Mouse (Mus musculus) liver, embryonic 14.5 days (tissue): ENCODE measurements at regions not wholly inside any gene's neighbourhood (a gene's known extent, or its start where the extent isn't known, plus 50 kb on each side); places are given as distances from the start of the nearest gene placed in this dataset.

Experiments
- ATAC-seq: fragments of 200-750 bp; cut with Nextera tagmentation; 2 replicates; pipeline ENCODE4 v1.8.0; 2017; ENCODE audit warnings: moderate number of reproducible peaks, mild to moderate bottlenecking, moderate library complexity; ENCODE audit not compliant: insufficient read depth
- DNase-seq, 3 experiments: peaks; one replicate each; pipeline ENCODE4 v3.0.0-alpha.2; 2012 to 2013; ENCODE audit warnings: low read depth in 3 of 3, low spot score in 3 of 3
- H3K27ac ChIP-seq: fragments of 300-500 bp; sonication (generic); 2 replicates; pipeline ENCODE4 v1.5.1; 2014; ENCODE audit warnings: moderate library complexity, mild to moderate bottlenecking, control low read depth, inconsistent platforms
- H3K27me3 ChIP-seq: fragments of 300-500 bp; sonication (generic); 2 replicates; pipeline ENCODE4 v1.6.1; 2014; ENCODE audit warnings: mild to moderate bottlenecking, low read length, moderate library complexity; ENCODE audit not compliant: control insufficient read depth, insufficient read depth
- H3K36me3 ChIP-seq: fragments of 300-500 bp; sonication (generic); replicated peaks from 2 replicates; pipeline ENCODE4 v1.6.1; 2014; ENCODE audit warnings: low read depth; ENCODE audit not compliant: control insufficient read depth, insufficient read depth
- H3K4me1 ChIP-seq, 2 experiments: fragments of 200-500 bp in 1 of 2; fragments of 300-500 bp in 1 of 2; sonication (generic) in 1 of 2; replicated peaks; 2 replicates each; pipeline ENCODE4 v1.6.1; 2012 to 2014; ENCODE audit warnings: antibody characterized with exemption in 1 of 2, inconsistent platforms in 1 of 2, low read length in 1 of 2; ENCODE audit not compliant: control insufficient read depth in 2 of 2, insufficient read depth in 2 of 2
- H3K4me2 ChIP-seq: fragments of 300-500 bp; sonication (generic); 2 replicates; pipeline ENCODE4 v1.6.1; 2014; ENCODE audit warnings: low read depth, mild to moderate bottlenecking, control low read depth, moderate library complexity
- H3K4me3 ChIP-seq, 2 experiments: fragments of 200-500 bp in 1 of 2; fragments of 300-500 bp in 1 of 2; sonication (generic) in 1 of 2; 2 replicates each; pipeline ENCODE4 v1.5.1; 2012 to 2014; ENCODE audit warnings: low read depth in 2 of 2, low read length in 2 of 2, mild to moderate bottlenecking in 2 of 2, control low read depth in 1 of 2, inconsistent platforms in 1 of 2, moderate library complexity in 1 of 2; ENCODE audit not compliant: insufficient read depth in 1 of 2
- H3K9ac ChIP-seq: fragments of 300-500 bp; sonication (generic); replicated peaks from 2 replicates; pipeline ENCODE4 v1.6.1; 2014; ENCODE audit warnings: mild to moderate bottlenecking, control low read depth, moderate library complexity
- H3K9me3 ChIP-seq: fragments of 300-500 bp; sonication (generic); 2 replicates; pipeline ENCODE4 v1.6.1; 2016; ENCODE audit warnings: low read length, mixed read lengths; ENCODE audit not compliant: control insufficient read depth
- CTCF ChIP-seq: IDR thresholded peaks from 2 replicates; pipeline ENCODE4 v1.5.1; 2016; ENCODE audit warnings: antibody characterized with exemption, low read depth, control low read depth
- EP300 ChIP-seq: IDR thresholded peaks from 2 replicates; pipeline ENCODE4 v1.6.1; 2016; ENCODE audit warnings: antibody characterized with exemption, low read depth
- WGBS: fragments of 180-500 bp; shearing (Covaris S2); extraction: QIAGEN DNeasy Blood & Tissue Kit; methylation state at CpG from one replicate; pipeline ENCODE4 v1.1.7; 2014; ENCODE audit not compliant: insufficient replicate concordance; 5-methylcytosine and 5-hydroxymethylcytosine counted together

- ATAC-seq, result no peak
- peaks cover 8% of the 10 kb centered on the region for H3K36me3 ChIP-seq
- H3K27ac ChIP-seq, result no peak overlapping the region
- no peaks in the 10 kb centered on the region for H3K27me3 ChIP-seq
- H3K4me3 ChIP-seq, result no peak overlapping the region
- WGBS, result 37% methylated on average over 3 of the region's 3 CpGs
- H3K9ac ChIP-seq, result no peak overlapping the region
- DNase-seq, result no peak
- TF ChIP-seq CTCF (no peak), EP300 (no peak)
- H3K4me1 ChIP-seq, result peaks cover 10% of the 10 kb centered on the region in 2 experiments
- H3K9me3 ChIP-seq, result no peaks in the 10 kb centered on the region
- H3K4me2 ChIP-seq, result no peak overlapping the region
Observed at GRCm38 (mm10) chr14:61665815-61666214, 58.6 kb downstream of the Kcnrg start.

DNA sequence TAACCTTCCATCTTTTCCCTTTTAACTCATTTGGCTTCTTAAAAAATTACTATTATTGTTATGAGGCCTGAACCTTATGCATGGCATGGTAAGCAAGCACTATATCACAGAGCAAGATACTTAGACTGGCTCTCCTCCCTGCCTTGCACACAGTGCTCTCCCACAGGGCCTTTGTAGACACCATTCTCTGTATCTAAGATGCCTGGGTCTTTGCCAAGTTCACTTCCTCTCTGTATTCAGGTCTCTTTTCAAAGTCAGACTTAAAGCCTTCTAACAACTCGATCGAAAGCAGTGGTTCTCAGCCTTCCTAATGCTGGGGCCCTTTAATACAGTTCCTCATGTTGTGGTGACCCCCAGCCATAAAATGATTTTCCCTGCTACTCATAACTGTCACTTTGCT lies 65.9 kb downstream of the Kcnrg start:
- Histone ChIP-seq H3K4me2 (no peak overlapping the region), H3K4me1 (peaks cover 0 to 7% of the 10 kb centered on the region in 2 experiments; a peak in 2 of 4 replicates), H3K27ac (no peak overlapping the region), H3K9me3 (no peaks in the 10 kb centered on the region), H3K4me3 (no peak overlapping the region), H3K27me3 (no peaks in the 10 kb centered on the region), H3K36me3 (peaks cover 20% of the 10 kb centered on the region), H3K9ac (no peak overlapping the region)
- TF ChIP-seq CTCF (no peak), EP300 (no peak)
- ATAC-seq, result no peak
- no peak for DNase-seq
- WGBS, result 68% methylated on average over 2 of the region's 2 CpGs

DNA sequence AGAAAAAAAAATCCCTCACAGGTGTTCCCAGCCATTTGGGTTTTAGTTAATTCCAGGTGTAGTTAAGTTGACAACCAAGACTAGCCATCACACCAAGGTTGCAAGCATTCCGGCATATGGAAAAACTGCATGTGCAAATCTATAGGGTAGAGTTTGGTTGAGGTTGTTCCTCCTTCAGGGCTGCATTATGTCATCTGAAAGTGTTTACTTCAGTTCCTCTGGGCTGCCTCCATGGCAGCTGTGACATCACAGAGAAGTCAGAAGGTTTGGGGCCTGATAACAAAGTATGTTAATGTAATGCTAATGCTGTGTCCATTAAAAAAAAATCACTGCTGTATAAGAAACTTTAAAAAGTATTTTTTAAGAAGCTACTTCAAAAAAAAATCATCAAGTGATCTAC lies 70.8 kb downstream of the Kcnrg start:
- H3K4me1 ChIP-seq, result peaks cover 4 to 14% of the 10 kb centered on the region in 2 experiments
- H3K36me3 ChIP-seq, result peaks cover 12% of the 10 kb centered on the region
- DNase-seq (no peak), ATAC-seq (no peak)
- no peak for TF ChIP-seq EP300
- TF ChIP-seq CTCF, result no peak
- H3K27ac ChIP-seq, result no peak overlapping the region
- H3K9ac ChIP-seq, result no peak overlapping the region
- H3K9me3 ChIP-seq, result no peaks in the 10 kb centered on the region
- H3K4me3 ChIP-seq, result no peak overlapping the region
- WGBS, result 84% methylated on average over 1 of the region's 1 CpGs
- H3K4me2 ChIP-seq, result no peak overlapping the region
- H3K27me3 ChIP-seq, result no peaks in the 10 kb centered on the region

- H3K4me2 ChIP-seq, result peak overlapping the region; percentile 99
- peaks cover 8% of the 10 kb centered on the region for H3K36me3 ChIP-seq
- TF ChIP-seq EP300 (peak; percentile 44; the same call in 1 of the 2 replicates), CTCF (peak; percentile 21; the same call in 1 of the 2 replicates)
- WGBS, result under 1% methylated on average over 42 of the region's 50 CpGs
- ATAC-seq, result peak; percentile 75
- H3K4me3 ChIP-seq, result peak overlapping the region; percentile 81 to 95
- peak overlapping the region; percentile 94 for H3K27ac ChIP-seq
- peaks cover 24% of the 10 kb centered on the region for H3K27me3 ChIP-seq
- peaks cover 16 to 25% of the 10 kb centered on the region in 2 experiments for H3K4me1 ChIP-seq
- H3K9ac ChIP-seq, result peak overlapping the region; percentile 99
- DNase-seq, result peak; percentile 87 to 90 (median 88)
- no peaks in the 10 kb centered on the region for H3K9me3 ChIP-seq
Observed at GRCm38 (mm10) chr14:61680818-61681707, 73.8 kb downstream of the Kcnrg start.
